Mouse (Mus musculus) heart, embryonic 11.5 days (tissue): ENCODE measurements around the gene Slc2a9. TPM values are rescaled to one million over a fixed set of nuclear protein-coding genes. Genes with fewer than 3 reads are reported as not detected.

Experiments used
- ATAC-seq: fragments of 200-750 bp; cut with Nextera tagmentation; replicated peaks from 2 replicates; pipeline ENCODE4 v1.8.0; 2017; ENCODE audit warnings: moderate library complexity; ENCODE audit not compliant: insufficient number of reproducible peaks, low FRiP score, low TSS enrichment
- H3K27ac ChIP-seq: fragments of 300-500 bp; sonication (generic); 2 replicates; pipeline ENCODE4 v1.5.1; 2014; ENCODE audit warnings: mild to moderate bottlenecking, low read depth, low read length
- H3K27me3 ChIP-seq: fragments of 300-500 bp; sonication (generic); 2 replicates; pipeline ENCODE4 v1.6.1; 2014; ENCODE audit warnings: mild to moderate bottlenecking, low read length, mixed read lengths; ENCODE audit not compliant: control insufficient read depth, insufficient read depth
- H3K36me3 ChIP-seq: fragments of 300-500 bp; sonication (generic); 2 replicates; pipeline ENCODE4 v1.6.1; 2014; ENCODE audit warnings: mild to moderate bottlenecking, low read length, moderate library complexity, mixed read lengths; ENCODE audit not compliant: control insufficient read depth, insufficient read depth
- H3K4me1 ChIP-seq: fragments of 300-500 bp; sonication (generic); 2 replicates; pipeline ENCODE4 v1.6.1; 2014; ENCODE audit warnings: low read length; ENCODE audit not compliant: control insufficient read depth, insufficient read depth
- H3K4me2 ChIP-seq: fragments of 300-500 bp; sonication (generic); 2 replicates; pipeline ENCODE4 v1.6.1; 2014; ENCODE audit warnings: mild to moderate bottlenecking, moderate library complexity
- H3K4me3 ChIP-seq: fragments of 300-500 bp; sonication (generic); 2 replicates; pipeline ENCODE4 v1.5.1; 2014; ENCODE audit warnings: low read depth, low read length
- H3K9ac ChIP-seq: fragments of 300-500 bp; sonication (generic); 2 replicates; pipeline ENCODE4 v1.6.1; 2014; ENCODE audit warnings: mild to moderate bottlenecking, low read depth, low read length, moderate library complexity
- H3K9me3 ChIP-seq: fragments of 300-500 bp; sonication (generic); replicated peaks from 2 replicates; pipeline ENCODE4 v1.6.1; 2016; ENCODE audit warnings: low read length; ENCODE audit not compliant: control insufficient read depth
- WGBS: fragments of 180-500 bp; shearing (Covaris S2); extraction: QIAGEN DNeasy Blood & Tissue Kit; methylation state at CpG from one replicate; pipeline ENCODE4 v1.1.7; 2014; ENCODE audit not compliant: insufficient replicate concordance; 5-methylcytosine and 5-hydroxymethylcytosine counted together
- polyA plus RNA-seq: library from polyadenylated mRNA; unstranded; fragments of >200 nt; fragmentation: Nextera tagmentation; extraction: Ambion mirVana; gene quantifications from 2 replicates; pipeline ENCODE4 v1.2.1, GENCODE M21; 2014

Gene Slc2a9
- polyA plus RNA-seq, 1 experiment from 2014 or later: 0.19 TPM

DNA sequence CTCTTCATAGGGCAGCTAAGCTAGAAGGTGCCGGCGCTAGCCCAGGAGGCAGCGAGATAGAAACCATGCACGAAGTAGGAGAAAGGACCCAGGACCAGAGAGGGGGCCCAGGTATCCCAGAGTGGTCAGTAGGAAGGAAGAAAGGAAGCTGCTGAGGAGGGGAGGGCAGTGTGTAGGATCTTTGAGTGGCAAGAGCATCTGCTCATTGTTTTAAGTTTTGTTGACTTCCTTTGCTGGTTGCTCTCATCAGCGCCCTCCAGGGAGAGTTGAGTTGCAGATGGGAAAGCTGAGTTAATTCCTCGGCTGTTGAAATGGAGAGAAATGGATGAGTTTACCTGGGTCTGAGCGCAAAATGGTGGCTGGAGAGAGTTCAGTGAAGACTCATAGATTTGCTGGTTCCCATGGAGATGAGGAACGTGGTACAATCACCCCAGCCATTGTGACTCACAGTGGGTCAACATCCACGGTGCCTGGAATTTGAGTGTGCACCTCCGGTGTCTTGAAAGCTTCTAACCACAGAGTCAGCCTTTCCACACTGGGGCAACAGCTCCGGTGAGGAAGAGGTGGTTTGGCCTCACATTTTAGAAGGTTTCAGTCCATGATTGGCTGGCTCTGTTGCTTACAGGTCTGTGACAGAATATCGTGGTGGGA, 201.1 kb downstream of the Slc2a9 start:
- Histone ChIP-seq H3K9me3 (no peaks in the 10 kb centered on the region), H3K4me2 (no peak overlapping the region), H3K36me3 (no peaks in the 10 kb centered on the region), H3K9ac (no peak overlapping the region), H3K27ac (no peak overlapping the region), H3K4me3 (no peak overlapping the region), H3K27me3 (no peaks in the 10 kb centered on the region), H3K4me1 (no peaks in the 10 kb centered on the region)
- 78% methylated on average over 12 of the region's 12 CpGs for WGBS
- no peak for ATAC-seq

Other genes starting within 250 kb of the Slc2a9 start
- gene Tmem128, start 243.0 kb downstream of the Slc2a9 start, polyA plus RNA-seq: 50.7 and 51.3 TPM in 2 replicates
- gene Otop1, start 227.2 kb downstream of the Slc2a9 start, polyA plus RNA-seq: not detected in 2 replicates
- gene Drd5, start 183.8 kb downstream of the Slc2a9 start, polyA plus RNA-seq: not detected in 2 replicates
- gene Wdr1, start 60.1 kb upstream of the Slc2a9 start, polyA plus RNA-seq: 244 and 288 TPM in 2 replicates
- 13.2 and 13.3 TPM in 2 replicates for gene Zfp518b, start 181.7 kb upstream of the Slc2a9 start, polyA plus RNA-seq